Mouse (Mus musculus): ENCODE measurements around the gene Clint1. TPM values are rescaled to one million over a fixed set of nuclear protein-coding genes. Genes with fewer than 3 reads are reported as not detected.
A peak's percentile ranks its signal among the peaks of the same experiment; 100 is the strongest.

The Clint1 gene
- polyA plus RNA-seq, 1 experiment = 59.2 TPM

DNA sequence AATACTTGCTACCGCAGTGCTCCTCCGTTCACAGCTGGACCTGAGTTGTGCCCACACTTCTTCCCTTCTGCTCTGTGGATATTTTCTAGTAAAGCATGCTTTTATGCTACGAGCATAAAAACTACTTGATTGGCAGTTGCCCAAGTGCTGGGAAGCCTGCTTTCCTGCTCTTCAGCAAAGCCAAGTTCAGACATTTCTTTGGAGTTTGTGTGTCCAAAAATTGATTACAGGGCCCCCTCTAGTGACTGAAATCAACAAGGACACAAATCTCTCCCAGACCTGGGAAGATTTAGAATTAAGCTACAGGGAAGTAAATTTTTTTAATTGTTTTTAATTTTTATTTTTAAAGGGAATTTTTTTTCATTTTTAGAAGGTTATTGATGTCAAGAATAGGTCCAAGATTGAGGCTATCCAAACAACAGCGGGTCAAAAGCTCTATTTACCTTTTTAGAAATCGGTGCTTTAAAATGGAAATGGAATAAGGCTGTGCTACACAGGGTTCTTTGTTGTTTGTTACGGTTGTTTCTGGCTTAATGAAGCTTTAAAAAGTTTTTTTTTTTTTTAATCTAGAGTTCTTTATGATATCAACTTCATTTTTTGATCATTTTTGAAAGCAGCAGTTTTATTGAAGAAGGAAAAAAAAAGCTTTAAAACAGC is 29.3 kb downstream of the Clint1 start:
- H3K4me3 ChIP-seq (ENCODE audit: low read depth, low read length) = no peak overlapping the region
- TF ChIP-seq CTCF (IDR thresholded peaks at IDR 0.05; ENCODE audit: extremely low read depth, insufficient read length, insufficient replicate concordance, low read depth, low read length) (no peak), POLR2A (IDR thresholded peaks at IDR 0.05; ENCODE audit: low read depth, low read length) (no peak)
- 18% methylated on average over 6 of the region's 6 CpGs for WGBS
- H3K36me3 ChIP-seq (ENCODE audit: control insufficient read depth, insufficient read depth, low read length) = peaks cover 28% of the 10 kb centered on the region
- peak overlapping the region; percentile 20; the same call in 1 of the 2 replicates for H3K27ac ChIP-seq (ENCODE audit: insufficient read depth, low read depth, low read length)
- H3K27me3 ChIP-seq (ENCODE audit: control insufficient read depth, insufficient read depth, low read length) = no peaks in the 10 kb centered on the region
- peaks cover 9% of the 10 kb centered on the region for H3K4me1 ChIP-seq (ENCODE audit: control insufficient read depth, insufficient read depth, insufficient read length, low read length)

DNA sequence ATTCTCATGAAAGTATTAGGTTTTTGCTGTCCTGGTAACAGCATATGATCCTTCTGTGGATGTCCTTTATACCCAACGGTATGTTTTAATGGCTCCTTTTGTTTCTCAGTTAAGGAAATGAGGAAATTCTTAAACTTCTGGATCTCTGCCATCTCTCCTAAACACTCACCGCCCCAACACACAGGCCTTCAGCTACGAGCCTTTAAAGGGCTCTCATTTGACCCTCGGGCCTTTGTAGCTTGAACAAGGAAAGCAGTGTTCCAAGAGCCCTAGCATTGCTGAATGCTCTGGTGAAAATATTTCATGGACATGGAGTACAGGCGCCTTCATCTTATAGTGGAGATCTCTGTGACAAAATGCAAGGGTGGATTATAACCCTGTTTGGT is 29.8 kb downstream of the Clint1 start:
- Histone ChIP-seq H3K27ac (ENCODE audit: insufficient read depth, low read depth, low read length) (no peak overlapping the region), H3K27me3 (ENCODE audit: control insufficient read depth, insufficient read depth, low read length) (no peaks in the 10 kb centered on the region), H3K36me3 (ENCODE audit: control insufficient read depth, insufficient read depth, low read length) (peaks cover 33% of the 10 kb centered on the region), H3K4me3 (ENCODE audit: low read depth, low read length) (no peak overlapping the region), H3K4me1 (ENCODE audit: control insufficient read depth, insufficient read depth, insufficient read length, low read length) (peaks cover 9% of the 10 kb centered on the region)
- 16% methylated on average over 5 of the region's 5 CpGs for WGBS
- TF ChIP-seq CTCF (IDR thresholded peaks at IDR 0.05; ENCODE audit: extremely low read depth, insufficient read length, insufficient replicate concordance, low read depth, low read length) (no peak), POLR2A (IDR thresholded peaks at IDR 0.05; ENCODE audit: low read depth, low read length) (no peak)

DNA sequence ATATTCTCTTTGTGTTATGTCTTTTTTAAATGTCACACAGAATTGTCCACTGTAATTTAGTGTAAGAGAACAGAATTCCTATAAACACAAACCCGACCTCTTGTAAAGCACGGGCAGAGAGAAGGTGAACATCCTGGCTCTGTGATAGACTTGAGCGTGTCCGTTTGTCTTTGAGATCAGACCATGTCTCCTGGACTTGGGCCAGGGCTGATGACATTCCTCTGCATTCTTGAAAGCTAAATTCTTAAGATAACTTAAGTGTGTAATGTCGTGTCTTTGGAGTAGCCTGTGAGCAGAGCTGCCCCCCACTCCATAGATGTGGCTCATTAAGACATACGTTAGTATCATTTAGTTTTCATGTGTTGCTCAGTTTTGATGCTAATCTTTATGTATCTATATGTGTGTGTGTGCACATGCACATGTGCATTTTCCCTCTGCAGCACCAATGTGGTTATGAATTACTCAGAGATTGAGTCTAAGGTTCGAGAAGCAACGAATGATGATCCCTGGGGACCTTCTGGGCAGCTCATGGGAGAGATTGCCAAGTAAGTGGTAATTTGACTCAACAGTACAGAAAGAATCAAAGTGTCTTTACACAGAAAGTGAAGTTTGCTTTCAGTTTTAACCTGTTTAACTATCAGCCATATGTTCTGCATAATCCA is 31.6 kb downstream of the Clint1 start:
- TF ChIP-seq POLR2A (IDR thresholded peaks at IDR 0.05; ENCODE audit: low read depth, low read length) = no peak
- Histone ChIP-seq H3K36me3 (ENCODE audit: control insufficient read depth, insufficient read depth, low read length) (peaks cover 44% of the 10 kb centered on the region), H3K27ac (ENCODE audit: insufficient read depth, low read depth, low read length) (no peak overlapping the region), H3K4me3 (ENCODE audit: low read depth, low read length) (no peak overlapping the region), H3K4me1 (ENCODE audit: control insufficient read depth, insufficient read depth, insufficient read length, low read length) (peaks cover 7% of the 10 kb centered on the region; the same call in 1 of the 2 replicates), H3K27me3 (ENCODE audit: control insufficient read depth, insufficient read depth, low read length) (no peaks in the 10 kb centered on the region)
- 29% methylated on average over 8 of the region's 8 CpGs for WGBS

DNA sequence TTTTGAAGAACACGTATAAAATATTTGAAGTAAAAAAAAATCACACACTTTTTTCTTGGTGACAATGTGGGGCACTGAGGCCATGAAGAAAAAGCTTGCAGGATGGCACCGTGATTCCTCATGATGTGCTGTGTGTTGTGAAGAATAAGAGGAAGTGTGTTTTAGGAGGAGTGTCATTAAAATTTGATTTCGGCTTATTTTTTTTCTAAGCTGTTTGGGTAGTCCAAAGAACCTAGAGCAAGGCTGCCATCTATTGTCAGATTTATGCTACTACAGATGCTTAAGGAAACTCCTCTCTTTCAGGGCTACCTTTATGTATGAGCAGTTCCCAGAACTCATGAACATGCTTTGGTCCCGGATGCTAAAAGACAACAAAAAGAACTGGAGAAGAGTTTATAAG is 32.2 kb downstream of the Clint1 start:
- WGBS = 35% methylated on average over 4 of the region's 4 CpGs
- Histone ChIP-seq H3K4me1 (ENCODE audit: control insufficient read depth, insufficient read depth, insufficient read length, low read length) (peaks cover 7% of the 10 kb centered on the region; the same call in 1 of the 2 replicates), H3K27me3 (ENCODE audit: control insufficient read depth, insufficient read depth, low read length) (no peaks in the 10 kb centered on the region), H3K27ac (ENCODE audit: insufficient read depth, low read depth, low read length) (no peak overlapping the region), H3K4me3 (ENCODE audit: low read depth, low read length) (no peak overlapping the region), H3K36me3 (ENCODE audit: control insufficient read depth, insufficient read depth, low read length) (peaks cover 46% of the 10 kb centered on the region)
- no peak for TF ChIP-seq POLR2A (IDR thresholded peaks at IDR 0.05; ENCODE audit: low read depth, low read length)
- TF ChIP-seq CTCF (IDR thresholded peaks at IDR 0.05; ENCODE audit: extremely low read depth, insufficient read length, insufficient replicate concordance, low read depth, low read length) = no peak

DNA sequence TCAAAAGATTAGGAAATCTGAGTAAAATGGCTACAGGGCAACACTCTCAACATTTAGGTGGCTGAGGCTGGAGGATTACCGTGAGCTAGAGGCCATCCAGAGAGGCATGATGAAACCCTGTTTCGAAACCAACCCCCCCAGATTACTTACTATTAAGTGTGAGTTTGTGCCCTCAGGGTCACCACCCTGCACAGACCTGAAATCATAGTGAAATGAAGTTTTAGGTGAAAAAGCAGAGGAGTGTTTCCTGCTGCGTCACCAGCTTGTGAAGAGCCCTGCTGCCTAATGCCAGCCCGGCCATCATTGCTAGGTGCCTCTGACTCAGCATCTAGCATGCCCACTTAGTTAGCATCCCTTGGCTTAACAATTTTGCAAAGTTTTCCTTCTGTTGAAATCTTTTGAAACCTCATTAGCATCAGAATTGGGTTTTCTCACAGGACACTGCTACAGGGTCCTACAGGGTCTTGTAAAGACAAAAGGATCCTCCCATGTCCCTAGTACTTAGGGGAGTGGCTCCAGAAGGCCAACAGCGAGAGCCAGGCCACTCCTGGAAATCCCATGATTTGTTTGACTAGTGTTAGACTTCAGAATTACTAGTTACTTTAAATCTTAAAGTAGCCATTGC is 33.9 kb downstream of the Clint1 start:
- peaks cover 59% of the 10 kb centered on the region for H3K36me3 ChIP-seq (ENCODE audit: control insufficient read depth, insufficient read depth, low read length)
- H3K4me3 ChIP-seq (ENCODE audit: low read depth, low read length) = no peak overlapping the region
- TF ChIP-seq POLR2A (IDR thresholded peaks at IDR 0.05; ENCODE audit: low read depth, low read length) = no peak
- TF ChIP-seq CTCF (IDR thresholded peaks at IDR 0.05; ENCODE audit: extremely low read depth, insufficient read length, insufficient replicate concordance, low read depth, low read length) = no peak
- peaks cover 4% of the 10 kb centered on the region; the same call in 1 of the 2 replicates for H3K4me1 ChIP-seq (ENCODE audit: control insufficient read depth, insufficient read depth, insufficient read length, low read length)
- H3K27me3 ChIP-seq (ENCODE audit: control insufficient read depth, insufficient read depth, low read length) = no peaks in the 10 kb centered on the region
- 90% methylated on average over 5 of the region's 5 CpGs for WGBS
- no peak overlapping the region for H3K27ac ChIP-seq (ENCODE audit: insufficient read depth, low read depth, low read length)

DNA sequence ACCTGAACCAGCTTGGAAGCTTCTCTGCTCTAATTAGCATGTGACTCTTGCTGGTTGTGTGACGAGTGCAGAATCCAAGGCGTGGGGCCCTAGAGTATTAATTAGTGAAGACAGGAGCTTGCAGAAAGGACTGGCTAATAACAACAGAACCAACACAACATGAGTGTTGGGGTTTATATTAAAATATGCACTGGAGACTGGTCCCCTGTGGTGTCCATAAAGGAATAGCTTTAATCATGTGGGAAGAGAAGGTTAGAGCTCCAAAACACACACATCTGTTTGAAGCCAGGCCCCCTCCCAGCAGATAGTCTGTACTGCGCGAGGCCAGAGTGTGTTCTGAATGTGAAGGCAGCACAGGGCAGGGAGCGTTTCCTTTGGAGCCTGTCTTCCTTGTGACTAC is 34.7 kb downstream of the Clint1 start:
- H3K4me3 ChIP-seq (ENCODE audit: low read depth, low read length) = no peak overlapping the region
- 94% methylated on average over 5 of the region's 5 CpGs for WGBS
- no peak for TF ChIP-seq POLR2A (IDR thresholded peaks at IDR 0.05; ENCODE audit: low read depth, low read length)
- no peak for TF ChIP-seq CTCF (IDR thresholded peaks at IDR 0.05; ENCODE audit: extremely low read depth, insufficient read length, insufficient replicate concordance, low read depth, low read length)
- H3K27me3 ChIP-seq (ENCODE audit: control insufficient read depth, insufficient read depth, low read length) = no peaks in the 10 kb centered on the region
- peaks cover 65% of the 10 kb centered on the region for H3K36me3 ChIP-seq (ENCODE audit: control insufficient read depth, insufficient read depth, low read length)
- no peak overlapping the region for H3K27ac ChIP-seq (ENCODE audit: insufficient read depth, low read depth, low read length)
- peaks cover 2% of the 10 kb centered on the region; the same call in 1 of the 2 replicates for H3K4me1 ChIP-seq (ENCODE audit: control insufficient read depth, insufficient read depth, insufficient read length, low read length)

DNA sequence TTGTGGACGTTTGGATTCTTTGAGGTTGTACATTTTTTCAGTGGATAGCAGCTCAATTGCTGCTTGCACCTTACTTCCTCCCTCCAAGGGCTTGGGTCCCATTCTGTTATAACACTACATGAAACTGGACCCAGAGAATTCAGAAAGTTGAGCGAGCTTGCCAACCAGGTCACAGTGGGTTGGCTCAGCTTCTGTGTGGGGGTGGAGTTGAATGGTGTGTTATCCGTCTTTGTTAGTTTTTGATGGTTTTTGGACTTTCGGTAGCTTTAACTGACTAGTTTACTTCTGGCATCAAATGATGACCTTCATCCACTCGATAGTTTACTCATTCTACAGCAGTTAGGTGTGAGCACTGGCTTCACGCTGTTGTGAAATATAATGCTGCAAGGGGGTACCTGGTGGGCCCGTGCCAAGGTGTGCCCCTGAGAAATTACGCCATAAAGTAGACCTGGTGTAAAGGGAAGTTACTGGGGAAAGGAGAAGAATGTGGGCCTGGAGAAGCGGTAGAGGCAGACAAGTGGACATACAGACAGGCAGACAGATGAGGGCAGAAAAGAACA is 36.7 kb downstream of the Clint1 start:
- WGBS = 79% methylated on average over 9 of the region's 9 CpGs
- Histone ChIP-seq H3K4me3 (ENCODE audit: low read depth, low read length) (no peak overlapping the region), H3K27me3 (ENCODE audit: control insufficient read depth, insufficient read depth, low read length) (no peaks in the 10 kb centered on the region), H3K27ac (ENCODE audit: insufficient read depth, low read depth, low read length) (no peak overlapping the region), H3K36me3 (ENCODE audit: control insufficient read depth, insufficient read depth, low read length) (peaks cover 78% of the 10 kb centered on the region), H3K4me1 (ENCODE audit: control insufficient read depth, insufficient read depth, insufficient read length, low read length) (no peaks in the 10 kb centered on the region)
- TF ChIP-seq CTCF (IDR thresholded peaks at IDR 0.05; ENCODE audit: extremely low read depth, insufficient read length, insufficient replicate concordance, low read depth, low read length) = no peak
- no peak for TF ChIP-seq POLR2A (IDR thresholded peaks at IDR 0.05; ENCODE audit: low read depth, low read length)

Measured in small intestine, adult 2 months (tissue).